Mouse (Mus musculus) liver, adult 2 months (tissue): ENCODE results near the gene Aire.

Experiments used
- CTCF ChIP-seq: fragments of 200-500 bp; IDR thresholded peaks from 2 replicates; pipeline ENCODE4 v1.5.1; 2011; ENCODE audit warnings: low read depth, low read length, control low read depth
- POLR2A ChIP-seq: fragments of 200-500 bp; IDR thresholded peaks from 2 replicates; pipeline ENCODE4 v1.6.1; 2011; ENCODE audit warnings: low read length, control low read depth; ENCODE audit not compliant: insufficient read depth; ENCODE audit errors: extremely low read depth

DNA sequence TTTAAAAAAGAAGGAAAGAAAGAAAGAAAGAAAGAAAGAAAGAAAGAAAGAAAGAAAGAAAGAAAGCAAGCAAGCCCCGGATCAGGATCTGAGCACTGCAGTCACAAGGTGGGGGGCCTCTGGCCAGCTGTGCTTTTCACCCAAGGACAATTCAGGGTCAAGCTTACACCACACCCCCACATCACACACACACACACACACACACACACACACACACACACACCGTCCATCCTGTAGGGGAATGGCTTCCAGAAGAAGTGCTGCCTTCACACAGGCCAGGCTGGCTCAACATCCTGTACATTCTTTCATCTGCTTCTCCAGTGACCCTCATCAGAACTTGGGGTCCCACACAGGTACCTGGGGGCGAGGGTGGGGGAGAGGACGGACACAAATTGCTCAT is 24.1 kb downstream of the Aire start:
- TF ChIP-seq POLR2A (no peak), CTCF (no peak)
